Mouse (Mus musculus) midbrain, embryonic 14.5 days (tissue): ENCODE data around the gene Fam43a. TPM values are rescaled to one million over a fixed set of nuclear protein-coding genes. Genes with fewer than 3 reads are reported as not detected.

ENCODE experiments used
- ATAC-seq: fragments of 200-750 bp; cut with Nextera tagmentation; 2 replicates; pipeline ENCODE4 v1.8.0; 2017; ENCODE audit warnings: moderate number of reproducible peaks, moderate library complexity; ENCODE audit not compliant: low FRiP score, low TSS enrichment
- DNase-seq: peaks from one replicate; pipeline ENCODE4 v3.0.0-alpha.2; 2015
- H3K27ac ChIP-seq: fragments of 300-500 bp; sonication (generic); replicated peaks from 2 replicates; pipeline ENCODE4 v1.5.1; 2014; ENCODE audit warnings: mild to moderate bottlenecking, low read depth, low read length, moderate library complexity
- H3K27me3 ChIP-seq: fragments of 300-500 bp; sonication (generic); 2 replicates; pipeline ENCODE4 v1.6.1; 2014; ENCODE audit warnings: low read length, control low read depth, mixed read lengths; ENCODE audit not compliant: control insufficient read depth, insufficient read depth
- H3K36me3 ChIP-seq: fragments of 300-500 bp; sonication (generic); 2 replicates; pipeline ENCODE4 v1.6.1; 2014; ENCODE audit warnings: low read length, control low read depth; ENCODE audit not compliant: control insufficient read depth, insufficient read depth
- H3K4me1 ChIP-seq: fragments of 300-500 bp; sonication (generic); 2 replicates; pipeline ENCODE4 v1.6.1; 2014; ENCODE audit warnings: mild to moderate bottlenecking, antibody characterized with exemption, low read length, control low read depth; ENCODE audit not compliant: control insufficient read depth, insufficient read depth
- H3K4me2 ChIP-seq: fragments of 300-500 bp; sonication (generic); 2 replicates; pipeline ENCODE4 v1.6.1; 2014; ENCODE audit warnings: mild to moderate bottlenecking, low read length, moderate library complexity
- H3K4me3 ChIP-seq: fragments of 300-500 bp; sonication (generic); replicated peaks from 2 replicates; pipeline ENCODE4 v1.5.1; 2014; ENCODE audit warnings: low read depth, low read length
- H3K9ac ChIP-seq: fragments of 300-500 bp; sonication (generic); replicated peaks from 2 replicates; pipeline ENCODE4 v1.6.1; 2014; ENCODE audit warnings: mild to moderate bottlenecking, low read length, moderate library complexity
- H3K9me3 ChIP-seq: fragments of 300-500 bp; sonication (generic); 2 replicates; pipeline ENCODE4 v1.6.1; 2016; ENCODE audit warnings: low read length, control low read depth, mixed read lengths; ENCODE audit not compliant: control insufficient read depth
- WGBS: fragments of 180-500 bp; shearing (Covaris S2); extraction: QIAGEN DNeasy Blood & Tissue Kit; methylation state at CpG from one replicate; pipeline ENCODE4 v1.1.7; 2014; 5-methylcytosine and 5-hydroxymethylcytosine counted together
- polyA plus RNA-seq: library from polyadenylated mRNA; unstranded; fragments of >200 nt; fragmentation: Nextera tagmentation; extraction: Ambion mirVana; gene quantifications from 2 replicates; pipeline ENCODE4 v1.2.1, GENCODE M21; 2014

Gene Fam43a
- polyA plus RNA-seq, 1 experiment from 2014 or later = 5.9 TPM

- no peaks in the 10 kb centered on the region for H3K27me3 ChIP-seq
- H3K9me3 ChIP-seq = no peaks in the 10 kb centered on the region
- 89% methylated on average over 7 of the region's 7 CpGs for WGBS
- no peaks in the 10 kb centered on the region for H3K36me3 ChIP-seq
- no peak overlapping the region for H3K4me3 ChIP-seq
- no peak overlapping the region for H3K4me2 ChIP-seq
- DNase-seq (no peak), ATAC-seq (no peak)
- H3K4me1 ChIP-seq = no peaks in the 10 kb centered on the region
- H3K27ac ChIP-seq = no peak overlapping the region
- H3K9ac ChIP-seq = no peak overlapping the region
These were observed 13.6 kb downstream of the Fam43a start for GRCm38 (mm10) chr16:30613122-30613521.

- Histone ChIP-seq H3K36me3 (no peaks in the 10 kb centered on the region), H3K27ac (no peak overlapping the region), H3K4me3 (no peak overlapping the region), H3K4me2 (no peak overlapping the region), H3K27me3 (no peaks in the 10 kb centered on the region), H3K4me1 (no peaks in the 10 kb centered on the region), H3K9ac (no peak overlapping the region), H3K9me3 (no peaks in the 10 kb centered on the region)
- ATAC-seq (no peak), DNase-seq (no peak)
- 28% methylated on average over 5 of the region's 5 CpGs for WGBS
These were observed 14.6 kb downstream of the Fam43a start for GRCm38 (mm10) chr16:30614122-30614521.

GRCm38 (mm10) chr16:30614705-30615317 lies 15.3 kb downstream of the Fam43a start:
- H3K9ac ChIP-seq = no peak overlapping the region
- no peak overlapping the region for H3K4me2 ChIP-seq
- H3K9me3 ChIP-seq = no peaks in the 10 kb centered on the region
- DNase-seq (no peak), ATAC-seq (no peak)
- no peak overlapping the region for H3K27ac ChIP-seq
- H3K4me3 ChIP-seq = no peak overlapping the region
- no peaks in the 10 kb centered on the region for H3K4me1 ChIP-seq
- no peaks in the 10 kb centered on the region for H3K36me3 ChIP-seq
- no peaks in the 10 kb centered on the region for H3K27me3 ChIP-seq
- 18% methylated on average over 6 of the region's 6 CpGs for WGBS

GRCm38 (mm10) chr16:30616281-30616680 lies 16.8 kb downstream of the Fam43a start:
- Histone ChIP-seq H3K36me3 (no peaks in the 10 kb centered on the region), H3K4me3 (no peak overlapping the region), H3K4me1 (no peaks in the 10 kb centered on the region), H3K9me3 (no peaks in the 10 kb centered on the region), H3K9ac (no peak overlapping the region), H3K27me3 (no peaks in the 10 kb centered on the region), H3K4me2 (no peak overlapping the region), H3K27ac (no peak overlapping the region)
- ATAC-seq (no peak), DNase-seq (no peak)
- 75% methylated on average over 3 of the region's 3 CpGs for WGBS

- Histone ChIP-seq H3K27me3 (no peaks in the 10 kb centered on the region), H3K27ac (no peak overlapping the region), H3K4me3 (no peak overlapping the region), H3K36me3 (no peaks in the 10 kb centered on the region), H3K4me2 (no peak overlapping the region), H3K9me3 (no peaks in the 10 kb centered on the region), H3K4me1 (no peaks in the 10 kb centered on the region), H3K9ac (no peak overlapping the region)
- ATAC-seq (no peak), DNase-seq (no peak)
- 89% methylated on average over 7 of the region's 7 CpGs for WGBS
These were observed 24.1 kb downstream of the Fam43a start for GRCm38 (mm10) chr16:30623645-30624044.

- Histone ChIP-seq H3K36me3 (no peaks in the 10 kb centered on the region), H3K4me2 (no peak overlapping the region), H3K9ac (no peak overlapping the region), H3K27me3 (no peaks in the 10 kb centered on the region), H3K27ac (no peak overlapping the region), H3K4me1 (no peaks in the 10 kb centered on the region), H3K4me3 (no peak overlapping the region), H3K9me3 (no peaks in the 10 kb centered on the region)
- no peak for ATAC-seq
- DNase-seq = no peak
- WGBS = 63% methylated on average over 2 of the region's 2 CpGs
These were observed 25.1 kb downstream of the Fam43a start for GRCm38 (mm10) chr16:30624640-30625039.

GRCm38 (mm10) chr16:30627586-30628337 lies 28.2 kb downstream of the Fam43a start:
- no peak overlapping the region for H3K4me3 ChIP-seq
- WGBS = 67% methylated on average over 11 of the region's 11 CpGs
- no peak overlapping the region for H3K4me2 ChIP-seq
- no peaks in the 10 kb centered on the region for H3K27me3 ChIP-seq
- DNase-seq (no peak), ATAC-seq (no peak)
- H3K9ac ChIP-seq = no peak overlapping the region
- no peaks in the 10 kb centered on the region for H3K4me1 ChIP-seq
- no peaks in the 10 kb centered on the region for H3K9me3 ChIP-seq
- H3K36me3 ChIP-seq = no peaks in the 10 kb centered on the region
- H3K27ac ChIP-seq = no peak overlapping the region

GRCm38 (mm10) chr16:30628401-30628800 lies 28.9 kb downstream of the Fam43a start:
- no peaks in the 10 kb centered on the region for H3K4me1 ChIP-seq
- H3K27ac ChIP-seq = no peak overlapping the region
- ATAC-seq (no peak), DNase-seq (no peak)
- no peaks in the 10 kb centered on the region for H3K36me3 ChIP-seq
- WGBS = 37% methylated on average over 6 of the region's 6 CpGs
- no peaks in the 10 kb centered on the region for H3K27me3 ChIP-seq
- no peaks in the 10 kb centered on the region for H3K9me3 ChIP-seq
- H3K9ac ChIP-seq = no peak overlapping the region
- no peak overlapping the region for H3K4me2 ChIP-seq
- no peak overlapping the region for H3K4me3 ChIP-seq

- H3K4me2 ChIP-seq = no peak overlapping the region
- H3K9me3 ChIP-seq = no peaks in the 10 kb centered on the region
- ATAC-seq (no peak), DNase-seq (no peak)
- H3K4me3 ChIP-seq = no peak overlapping the region
- H3K27ac ChIP-seq = no peak overlapping the region
- H3K9ac ChIP-seq = no peak overlapping the region
- H3K36me3 ChIP-seq = no peaks in the 10 kb centered on the region
- no peaks in the 10 kb centered on the region for H3K4me1 ChIP-seq
- no peaks in the 10 kb centered on the region for H3K27me3 ChIP-seq
- WGBS = 94% methylated on average over 5 of the region's 5 CpGs
These were observed 30.0 kb downstream of the Fam43a start for GRCm38 (mm10) chr16:30629509-30629908.
